Mouse (Mus musculus) left cerebral cortex, adult 11 months (tissue): ENCODE measurements around the gene Hipk2.

ENCODE experiments used
- DNase-seq: peaks from one replicate; pipeline ENCODE4 v3.0.0; 2022; ENCODE audit warnings: low spot score

Hipk2 gene

GRCm38 (mm10) chr6:38753025-38753424, 122.9 kb downstream of the Hipk2 start:
- no peak for DNase-seq

- DNase-seq = no peak
Measured at GRCm38 (mm10) chr6:38752495-38752894, 123.5 kb downstream of the Hipk2 start.

DNA sequence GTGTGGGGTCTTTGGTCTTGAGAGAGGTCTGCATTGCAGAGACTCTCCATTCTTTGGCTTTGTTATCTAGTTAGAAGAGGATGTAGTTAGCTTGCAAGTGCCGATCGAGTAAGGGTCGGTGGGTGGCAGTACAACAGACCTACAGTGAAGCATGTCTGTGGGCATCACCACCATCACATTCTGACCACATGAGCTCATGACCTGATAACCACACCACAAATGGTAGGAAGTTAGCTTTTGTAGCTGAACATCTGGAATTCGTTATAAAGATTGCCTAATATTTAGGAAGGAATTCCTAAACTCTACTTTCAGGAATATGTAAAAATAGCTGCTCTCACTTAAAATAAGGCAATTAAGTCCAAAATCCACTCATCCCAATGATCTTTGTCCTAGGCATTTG, 127.9 kb downstream of the Hipk2 start:
- no peak for DNase-seq

GRCm38 (mm10) chr6:38743351-38743750, 132.6 kb downstream of the Hipk2 start:
- DNase-seq = no peak

- DNase-seq = no peak
Measured at GRCm38 (mm10) chr6:38742441-38742840, 133.5 kb downstream of the Hipk2 start.

- no peak for DNase-seq
Measured at GRCm38 (mm10) chr6:38741024-38741423, 134.9 kb downstream of the Hipk2 start.

DNA sequence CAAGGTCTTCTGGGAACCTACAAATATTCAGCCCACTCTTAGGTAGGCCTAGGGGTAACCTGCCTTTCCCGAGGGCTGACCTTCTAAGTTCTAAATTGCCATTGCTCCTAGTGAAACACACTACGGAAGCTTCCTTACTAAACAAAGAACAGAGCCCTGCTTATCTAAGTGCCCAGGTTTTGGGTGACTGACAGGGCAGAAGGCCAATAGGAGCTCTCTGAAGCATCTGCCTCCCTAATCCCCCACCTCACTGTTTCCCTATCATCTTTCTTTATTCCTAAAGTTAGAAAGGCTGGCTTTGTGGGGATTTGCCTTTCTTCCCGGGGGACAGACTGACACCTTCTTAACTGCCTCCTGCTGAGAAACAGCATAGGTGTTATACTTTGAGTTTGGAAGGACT, 136.7 kb downstream of the Hipk2 start:
- DNase-seq = no peak

DNA sequence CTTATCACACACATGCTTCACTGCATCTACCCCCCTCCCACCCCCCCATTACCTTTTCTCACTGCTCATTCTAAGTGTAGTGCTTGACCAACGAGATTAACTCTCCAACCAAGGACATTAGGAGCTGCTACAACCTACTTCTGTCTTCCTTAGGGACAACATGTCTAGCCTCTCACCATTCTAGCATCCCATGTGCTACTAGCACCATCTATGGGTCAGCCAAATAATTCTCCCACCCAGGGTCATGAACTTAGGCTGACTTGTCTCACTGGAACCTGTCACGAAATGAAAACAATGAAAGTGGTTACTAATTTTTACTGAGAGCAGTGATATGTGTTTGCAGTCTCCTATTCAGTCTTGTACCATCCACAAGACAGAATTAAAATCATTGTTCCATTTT, 138.2 kb downstream of the Hipk2 start:
- DNase-seq = no peak

DNA sequence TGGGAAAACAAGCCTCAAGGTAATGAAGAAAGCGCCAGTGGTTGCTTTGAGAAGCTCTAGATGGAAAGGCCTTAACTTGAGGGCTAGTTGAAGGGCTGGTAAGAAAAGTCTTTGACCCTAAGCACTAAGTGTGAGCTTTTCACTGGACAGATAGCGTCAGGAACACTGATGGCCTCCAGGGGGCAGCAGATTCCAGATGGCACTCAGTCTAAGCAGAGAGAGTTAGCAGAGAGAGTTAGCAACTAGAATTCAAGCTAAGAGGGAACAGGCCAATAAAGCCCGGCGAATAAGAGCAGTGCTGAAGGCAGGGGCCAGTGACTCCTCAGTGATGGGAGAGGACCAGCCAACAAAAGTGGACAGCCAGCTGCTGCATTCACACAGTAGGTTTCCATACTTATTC, 139.7 kb downstream of the Hipk2 start:
- peak; percentile 76 for DNase-seq

DNA sequence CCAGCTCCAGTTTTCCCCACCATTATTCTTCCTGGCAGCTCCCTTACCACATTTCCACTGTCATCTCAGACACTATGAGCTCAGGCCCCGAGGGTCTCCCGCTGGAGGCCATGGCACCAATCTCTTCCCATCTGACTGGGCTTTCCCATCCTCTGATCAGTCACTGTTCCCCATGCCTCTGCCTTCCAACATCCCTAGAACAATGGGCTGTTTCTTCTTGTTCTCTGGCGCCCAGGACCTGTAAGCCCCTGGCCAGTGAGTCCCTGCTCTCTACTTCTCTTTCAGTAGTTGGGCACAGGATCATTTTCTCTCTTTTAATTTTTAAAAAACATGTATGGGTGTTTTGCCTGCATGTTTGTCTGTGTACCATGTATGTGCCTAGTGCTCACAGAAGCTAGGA, 143.3 kb downstream of the Hipk2 start:
- DNase-seq = no peak

DNA sequence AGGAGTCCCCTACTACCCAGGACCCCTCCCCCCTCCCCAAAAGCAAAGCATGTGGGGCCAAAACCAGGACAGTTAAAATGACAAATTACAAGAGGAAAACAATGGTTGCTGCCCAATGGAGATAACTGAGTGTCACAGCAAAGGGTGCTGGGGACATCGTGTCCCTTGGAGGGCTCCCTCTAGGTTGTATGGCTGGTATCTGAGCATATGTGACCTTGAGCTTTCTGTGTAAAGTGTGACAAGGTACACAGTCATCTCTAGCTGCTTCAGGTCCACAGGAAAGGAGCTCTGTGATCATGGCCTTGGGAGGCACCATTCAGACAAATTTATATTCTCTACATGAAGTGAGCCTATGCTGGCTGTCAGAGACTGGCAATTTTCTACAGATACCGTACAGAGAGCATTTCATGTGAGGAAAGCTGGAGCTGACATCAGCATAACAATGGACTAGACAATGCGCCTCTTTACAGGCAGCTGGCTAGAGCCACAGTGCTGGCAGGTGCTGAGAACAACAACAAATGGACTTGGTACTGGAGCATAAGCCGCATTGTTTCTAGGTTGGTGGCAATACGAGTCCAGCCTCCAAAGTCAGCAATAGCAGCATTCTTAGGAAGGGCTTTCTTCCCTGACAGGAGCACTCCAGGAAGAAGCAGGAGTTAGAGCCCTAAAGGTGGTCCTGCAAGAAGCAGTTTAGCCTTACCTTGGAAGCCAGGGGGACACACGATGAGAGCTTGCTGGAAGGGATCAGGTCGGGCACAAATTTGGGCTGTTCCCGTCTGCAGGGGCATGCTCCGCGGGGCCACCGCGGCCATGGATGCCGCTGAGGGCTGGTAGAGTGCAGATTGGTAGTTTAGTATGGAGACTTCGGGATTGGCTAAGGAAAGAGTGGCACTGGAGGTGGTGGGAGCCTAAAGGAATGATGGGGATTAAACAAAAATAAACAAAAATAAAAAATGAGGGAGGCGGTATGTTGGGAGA, 145.5 kb downstream of the Hipk2 start:
- DNase-seq = peak; percentile 70

- no peak for DNase-seq
Measured at GRCm38 (mm10) chr6:38725515-38725914, 150.4 kb downstream of the Hipk2 start.

DNA sequence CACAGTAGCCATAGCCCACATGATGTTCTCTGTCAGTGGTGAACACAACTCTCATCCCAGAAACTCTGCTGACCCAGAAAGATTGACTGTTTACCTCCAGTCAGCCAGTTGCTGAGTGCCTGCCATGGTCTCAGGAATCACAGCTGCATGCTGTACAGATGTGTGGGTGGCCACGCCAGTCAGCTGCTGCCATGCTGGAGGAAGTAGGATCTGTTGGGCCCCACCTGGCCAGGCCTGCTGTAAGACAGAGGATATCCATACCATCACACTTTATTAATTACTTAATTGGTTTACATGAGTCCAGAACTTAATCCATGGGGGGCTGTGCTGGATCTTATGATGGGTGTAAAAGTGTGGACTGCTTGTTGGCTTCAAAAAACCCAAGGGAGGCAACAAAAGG, 154.6 kb downstream of the Hipk2 start:
- no peak for DNase-seq

GRCm38 (mm10) chr6:38719229-38719628, 156.7 kb downstream of the Hipk2 start:
- DNase-seq = no peak

DNA sequence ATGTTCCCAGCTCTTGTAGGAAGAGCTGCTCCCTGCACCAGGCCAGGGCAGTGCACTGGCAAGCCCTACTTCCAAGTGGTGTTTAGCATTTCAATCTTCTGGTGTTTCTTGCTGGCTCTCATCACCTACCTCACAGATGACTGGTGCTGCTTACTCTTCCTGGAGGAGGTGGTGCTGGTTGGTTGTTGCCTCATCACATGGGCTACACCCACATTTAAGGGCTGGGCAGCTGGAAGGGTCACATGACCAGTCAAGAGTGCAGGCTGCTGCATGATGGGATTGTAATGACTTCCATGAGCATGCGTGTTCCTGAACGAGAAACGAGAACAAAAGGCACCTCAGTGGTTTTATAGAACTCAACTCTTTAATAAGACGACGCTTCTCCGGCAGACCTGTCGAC, 157.3 kb downstream of the Hipk2 start:
- DNase-seq = no peak

- DNase-seq = no peak
Measured at GRCm38 (mm10) chr6:38715881-38716280, 160.1 kb downstream of the Hipk2 start.

- DNase-seq = no peak
Measured at GRCm38 (mm10) chr6:38713957-38714898, 161.7 kb downstream of the Hipk2 start.

DNA sequence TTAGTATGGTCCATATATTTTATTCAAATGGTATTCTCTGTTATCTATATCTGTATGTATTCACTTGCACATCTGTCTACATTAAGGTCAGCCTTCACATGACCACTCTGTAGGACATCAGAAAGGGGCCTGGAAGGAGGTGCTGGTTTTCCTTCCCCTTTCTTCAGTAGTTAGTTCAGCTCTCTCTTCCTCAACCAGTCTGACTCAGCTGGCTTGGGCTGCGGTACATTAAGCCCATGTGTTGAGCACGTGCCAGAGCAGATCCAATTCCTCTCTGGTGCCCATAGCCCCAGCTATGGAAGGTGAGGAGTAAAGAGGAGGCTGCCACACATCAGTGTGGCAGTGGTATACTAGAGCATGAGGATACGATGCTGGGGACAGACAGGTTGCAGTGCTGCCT, 165.5 kb downstream of the Hipk2 start:
- DNase-seq = no peak

DNA sequence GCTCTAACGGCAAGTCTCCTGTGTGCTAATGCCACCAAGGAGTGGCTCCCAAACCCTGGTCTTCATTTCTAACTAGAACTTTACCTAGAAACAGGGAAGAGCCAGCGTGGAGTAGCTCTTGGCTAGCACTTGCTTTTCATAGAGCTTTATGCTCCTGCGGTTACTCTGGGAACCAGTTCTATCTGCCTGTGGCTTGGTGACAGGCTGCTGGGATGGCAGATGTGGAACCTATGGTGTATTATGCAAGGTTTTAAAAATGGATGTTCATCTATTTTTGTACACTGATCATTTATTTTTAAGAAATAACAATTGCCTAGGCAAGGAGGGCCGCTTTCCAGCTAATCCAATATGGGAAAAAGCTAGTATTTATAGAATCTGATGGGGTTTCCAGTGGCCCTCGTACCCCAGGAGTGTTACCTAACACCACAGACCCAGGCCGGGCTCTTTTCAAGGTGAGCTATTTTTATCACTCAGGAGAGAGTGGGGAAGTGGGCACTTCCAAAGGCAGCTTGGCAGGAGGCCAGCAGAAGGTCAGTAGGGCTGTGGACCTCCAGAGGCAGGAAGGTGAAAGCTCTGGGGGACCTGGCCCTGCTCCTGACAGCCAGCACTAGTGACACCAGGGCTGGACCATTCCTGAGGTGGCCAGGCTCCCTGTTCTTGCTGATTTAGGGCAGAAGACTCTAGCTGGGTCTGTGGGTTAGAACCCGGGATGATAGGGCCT, 171.5 kb downstream of the Hipk2 start:
- DNase-seq = no peak

GRCm38 (mm10) chr6:38703526-38703925, 172.4 kb downstream of the Hipk2 start:
- no peak for DNase-seq

- DNase-seq = no peak
Measured at GRCm38 (mm10) chr6:38702810-38703399, 173.1 kb downstream of the Hipk2 start.

- no peak for DNase-seq
Measured at GRCm38 (mm10) chr6:38701421-38701820, 174.5 kb downstream of the Hipk2 start.
